Mouse (Mus musculus): ENCODE data around the gene Il13. TPM values are rescaled to one million over a fixed set of nuclear protein-coding genes. Genes with fewer than 3 reads are reported as not detected.
A peak's percentile ranks its signal among the peaks of the same experiment; 100 is the strongest.

Il13 gene
- polyA plus RNA-seq, 1 experiment: 0.17 TPM

DNA sequence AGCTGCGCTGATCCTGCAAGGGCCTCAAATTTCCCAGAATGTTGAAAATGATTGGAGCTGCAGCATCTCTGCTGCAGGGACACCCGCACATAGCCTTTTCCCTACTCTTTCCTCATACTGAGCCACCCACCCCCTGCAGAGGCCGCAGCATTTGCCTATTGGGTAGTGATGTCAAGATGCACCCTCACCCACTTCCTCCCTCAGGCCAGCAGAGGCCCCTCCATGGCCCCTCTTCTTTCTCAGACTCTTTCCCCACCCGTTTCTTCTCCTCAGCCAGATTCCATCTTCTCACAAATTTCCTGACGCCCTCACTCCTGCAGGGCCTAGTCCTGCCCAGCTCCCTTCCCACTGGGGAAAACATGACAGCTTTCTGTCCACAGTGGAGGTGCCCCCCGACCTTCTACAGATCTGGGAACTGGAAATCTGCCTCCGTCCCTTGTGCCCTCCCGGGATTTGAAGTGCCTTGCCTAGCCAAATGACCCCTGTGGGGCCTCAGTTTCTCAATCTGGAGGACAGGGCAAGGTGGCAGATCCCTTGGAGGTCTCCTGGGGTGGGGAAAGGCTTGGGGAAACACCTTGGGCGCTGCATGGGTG is 1.2 kb upstream of the Il13 start:
- TF ChIP-seq GATA1 (IDR thresholded peaks at IDR 0.05; ENCODE audit: borderline replicate concordance, low read length): no peak
- TF ChIP-seq FLI1 (IDR thresholded peaks at IDR 0.05; ENCODE audit: low read length): no peak
- Histone ChIP-seq H3K27me3 (replicated peaks) (peaks cover 16% of the 10 kb centered on the region), H3K9me3 (no peaks in the 10 kb centered on the region), H3K36me3 (replicated peaks; ENCODE audit: low read length) (no peaks in the 10 kb centered on the region), H3K4me3 (replicated peaks) (peak overlapping the region; percentile 73), H3K4me1 (peaks cover 53% of the 10 kb centered on the region)

GRCm38 (mm10) chr11:53633644-53634043 is 858 bp downstream of the Il13 start:
- Histone ChIP-seq H3K36me3 (replicated peaks; ENCODE audit: low read length) (no peaks in the 10 kb centered on the region), H3K27me3 (replicated peaks) (peaks cover 19% of the 10 kb centered on the region), H3K9me3 (no peaks in the 10 kb centered on the region), H3K4me3 (replicated peaks) (no peak overlapping the region), H3K4me1 (peaks cover 56% of the 10 kb centered on the region)
- TF ChIP-seq FLI1 (IDR thresholded peaks at IDR 0.05; ENCODE audit: low read length) (no peak), GATA1 (IDR thresholded peaks at IDR 0.05; ENCODE audit: borderline replicate concordance, low read length) (no peak)

- Histone ChIP-seq H3K4me1 (peaks cover 58% of the 10 kb centered on the region), H3K9me3 (no peaks in the 10 kb centered on the region), H3K27me3 (replicated peaks) (peaks cover 18% of the 10 kb centered on the region), H3K36me3 (replicated peaks; ENCODE audit: low read length) (no peaks in the 10 kb centered on the region), H3K4me3 (replicated peaks) (no peak overlapping the region)
- no peak for TF ChIP-seq GATA1 (IDR thresholded peaks at IDR 0.05; ENCODE audit: borderline replicate concordance, low read length)
- TF ChIP-seq FLI1 (IDR thresholded peaks at IDR 0.05; ENCODE audit: low read length): no peak
Measured at GRCm38 (mm10) chr11:53632122-53632733, 2.3 kb downstream of the Il13 start.

DNA sequence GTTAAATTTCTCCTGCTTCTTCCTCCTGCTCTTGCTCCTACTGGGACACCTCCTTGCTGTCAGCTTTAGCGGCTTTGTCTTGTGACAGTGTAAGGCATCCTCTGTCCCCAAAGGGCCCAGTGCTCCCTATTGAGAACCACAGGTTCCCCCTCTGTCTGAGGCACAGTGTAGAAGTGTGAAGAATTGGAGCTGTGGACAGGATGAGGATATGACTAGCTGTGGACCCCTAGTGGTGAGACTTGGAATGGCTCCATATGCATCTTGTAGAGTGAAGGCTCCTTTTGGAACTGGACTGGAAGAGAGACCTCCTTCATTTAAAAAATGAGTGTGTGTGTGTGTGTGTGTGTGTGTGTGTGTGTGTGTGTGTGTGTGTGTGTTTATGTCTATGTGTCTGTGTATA is 6.6 kb downstream of the Il13 start:
- peaks cover 9% of the 10 kb centered on the region for H3K36me3 ChIP-seq (replicated peaks; ENCODE audit: low read length)
- peaks cover 10% of the 10 kb centered on the region for H3K9me3 ChIP-seq
- H3K27me3 ChIP-seq (replicated peaks): peaks cover 4% of the 10 kb centered on the region
- H3K4me1 ChIP-seq: peaks cover 44% of the 10 kb centered on the region
- no peak for TF ChIP-seq FLI1 (IDR thresholded peaks at IDR 0.05; ENCODE audit: low read length)
- TF ChIP-seq GATA1 (IDR thresholded peaks at IDR 0.05; ENCODE audit: borderline replicate concordance, low read length): no peak
- no peak overlapping the region for H3K4me3 ChIP-seq (replicated peaks)

DNA sequence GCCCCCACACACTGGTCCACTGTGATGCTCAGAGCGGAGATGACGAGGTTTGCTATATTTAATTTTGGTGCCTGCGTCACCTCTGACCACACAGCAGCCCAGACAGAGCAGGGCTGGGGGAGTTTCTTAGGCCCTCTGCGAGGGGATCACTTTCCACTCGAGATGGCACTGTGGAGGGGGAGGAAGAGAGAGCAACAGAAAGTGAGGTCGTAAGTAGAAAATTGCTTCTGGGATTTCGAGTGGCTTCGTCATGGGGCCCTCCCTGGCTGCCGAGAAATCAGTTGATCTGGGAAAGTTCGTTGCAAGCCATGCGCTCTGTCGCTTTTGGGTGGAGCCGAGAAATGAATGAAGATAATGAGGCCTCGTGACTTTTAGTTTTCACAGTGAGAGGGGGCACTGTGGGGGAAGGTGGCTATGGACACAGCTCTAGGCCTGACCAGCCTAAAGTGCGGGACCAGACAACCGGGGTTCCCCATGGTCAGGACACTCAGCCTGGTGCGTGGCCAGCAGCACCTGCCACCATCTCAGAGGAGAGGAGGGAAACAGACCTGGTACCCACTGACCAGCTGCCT is 7.6 kb downstream of the Il13 start:
- Histone ChIP-seq H3K4me1 (peaks cover 46% of the 10 kb centered on the region), H3K36me3 (replicated peaks; ENCODE audit: low read length) (peaks cover 9% of the 10 kb centered on the region), H3K27me3 (replicated peaks) (peaks cover 4% of the 10 kb centered on the region), H3K4me3 (replicated peaks) (no peak overlapping the region), H3K9me3 (peaks cover 10% of the 10 kb centered on the region)
- TF ChIP-seq GATA1 (IDR thresholded peaks at IDR 0.05; ENCODE audit: borderline replicate concordance, low read length): no peak
- TF ChIP-seq FLI1 (IDR thresholded peaks at IDR 0.05; ENCODE audit: low read length): no peak

- no peak for TF ChIP-seq FLI1 (IDR thresholded peaks at IDR 0.05; ENCODE audit: low read length)
- TF ChIP-seq GATA1 (IDR thresholded peaks at IDR 0.05; ENCODE audit: borderline replicate concordance, low read length): no peak
- H3K4me1 ChIP-seq: peaks cover 52% of the 10 kb centered on the region
Measured at GRCm38 (mm10) chr11:53624124-53624523, 10.4 kb downstream of the Il13 start.

GRCm38 (mm10) chr11:53623573-53623972 is 10.9 kb downstream of the Il13 start:
- peak overlapping the region; percentile 28 for H3K4me3 ChIP-seq (replicated peaks)
- H3K9me3 ChIP-seq: peaks cover 10% of the 10 kb centered on the region
- peaks cover 56% of the 10 kb centered on the region for H3K4me1 ChIP-seq
- peaks cover 9% of the 10 kb centered on the region for H3K36me3 ChIP-seq (replicated peaks; ENCODE audit: low read length)
- peaks cover 2% of the 10 kb centered on the region for H3K27me3 ChIP-seq (replicated peaks)
- TF ChIP-seq GATA1 (IDR thresholded peaks at IDR 0.05; ENCODE audit: borderline replicate concordance, low read length) (no peak), FLI1 (IDR thresholded peaks at IDR 0.05; ENCODE audit: low read length) (no peak)

More at GRCm38 (mm10) chr11:53624124-53624523, 10.4 kb downstream of the Il13 start:
- H3K27me3 ChIP-seq (replicated peaks): peaks cover 2% of the 10 kb centered on the region
- peaks cover 9% of the 10 kb centered on the region for H3K36me3 ChIP-seq (replicated peaks; ENCODE audit: low read length)
- peaks cover 10% of the 10 kb centered on the region for H3K9me3 ChIP-seq
- no peak overlapping the region for H3K4me3 ChIP-seq (replicated peaks)

- Histone ChIP-seq H3K36me3 (replicated peaks; ENCODE audit: low read length) (peaks cover 9% of the 10 kb centered on the region), H3K4me3 (replicated peaks) (no peak overlapping the region), H3K4me1 (peaks cover 59% of the 10 kb centered on the region), H3K9me3 (peaks cover 10% of the 10 kb centered on the region), H3K27me3 (replicated peaks) (peaks cover 2% of the 10 kb centered on the region)
- TF ChIP-seq GATA1 (IDR thresholded peaks at IDR 0.05; ENCODE audit: borderline replicate concordance, low read length): no peak
- no peak for TF ChIP-seq FLI1 (IDR thresholded peaks at IDR 0.05; ENCODE audit: low read length)
Measured at GRCm38 (mm10) chr11:53622440-53622806, 12.1 kb downstream of the Il13 start.

GRCm38 (mm10) chr11:53621582-53622439 is 12.7 kb downstream of the Il13 start:
- TF ChIP-seq GATA1 (IDR thresholded peaks at IDR 0.05; ENCODE audit: borderline replicate concordance, low read length) (no peak), FLI1 (IDR thresholded peaks at IDR 0.05; ENCODE audit: low read length) (no peak)
- Histone ChIP-seq H3K9me3 (peaks cover 10% of the 10 kb centered on the region), H3K36me3 (replicated peaks; ENCODE audit: low read length) (peaks cover 9% of the 10 kb centered on the region), H3K4me3 (replicated peaks) (peak overlapping the region; percentile 65), H3K27me3 (replicated peaks) (no peaks in the 10 kb centered on the region), H3K4me1 (peaks cover 59% of the 10 kb centered on the region)
